Mouse (Mus musculus) G1E (cell line): Measurements from ENCODE around the gene Prmt8. TPM values are rescaled to one million over a fixed set of nuclear protein-coding genes. Genes with fewer than 3 reads are reported as not detected.

Experiments
- ATAC-seq: 2 replicates; pipeline ENCODE4 v1.8.0; 2016; ENCODE audit warnings: mild to moderate bottlenecking; ENCODE audit not compliant: insufficient number of reproducible peaks, poor library complexity, low FRiP score, severe bottlenecking; ENCODE audit errors: extremely low read depth
- DNase-seq: peaks from one replicate; pipeline ENCODE4 v3.0.0; 2012; ENCODE audit warnings: low spot score
- H3K27me3 ChIP-seq: 2 replicates; pipeline ENCODE4 v1.6.1; 2012; ENCODE audit warnings: mild to moderate bottlenecking, low read length, inconsistent platforms; ENCODE audit not compliant: insufficient read depth
- H3K36me3 ChIP-seq: replicated peaks from 2 replicates; pipeline ENCODE3; 2012; ENCODE audit warnings: mild to moderate bottlenecking, inconsistent platforms
- H3K4me1 ChIP-seq: 2 replicates; pipeline ENCODE4 v1.6.1; 2012; ENCODE audit warnings: low read depth, low read length, inconsistent platforms, mixed read lengths; ENCODE audit not compliant: insufficient read depth
- H3K4me3 ChIP-seq: 2 replicates; pipeline ENCODE4 v1.5.1; 2012; ENCODE audit warnings: low read depth, mild to moderate bottlenecking, inconsistent platforms, low read length, moderate library complexity, mixed read lengths
- H3K9me3 ChIP-seq: replicated peaks from 2 replicates; pipeline ENCODE4 v1.6.1; 2012; ENCODE audit warnings: inconsistent platforms
- CTCF ChIP-seq: IDR thresholded peaks from 2 replicates; pipeline ENCODE4 v1.5.1; 2012; ENCODE audit warnings: low read depth, low read length, inconsistent platforms, mixed read lengths
- GATA1 ChIP-seq: IDR thresholded peaks from 2 replicates; pipeline ENCODE4 v1.6.1; 2012; ENCODE audit warnings: borderline replicate concordance, low read length, inconsistent platforms, mixed read lengths
- GATA2 ChIP-seq: IDR thresholded peaks from 2 replicates; pipeline ENCODE4 v1.6.1; 2012; ENCODE audit warnings: low read depth, low read length, inconsistent platforms, borderline replicate concordance
- POLR2AphosphoS5 ChIP-seq: IDR thresholded peaks from 2 replicates; pipeline ENCODE4 v1.6.1; 2012; ENCODE audit warnings: low read depth, low read length, inconsistent platforms; ENCODE audit not compliant: insufficient replicate concordance
- TAL1 ChIP-seq: conservative IDR thresholded peaks from 2 replicates; pipeline ENCODE4 v1.6.1; 2012; ENCODE audit warnings: low read depth, low read length, inconsistent platforms, mixed read lengths
- polyA plus RNA-seq: library from polyadenylated mRNA; stranded (reverse); fragments of >175 nt; gene quantifications from 2 replicates; pipeline ENCODE4 v1.2.3, GENCODE M21; 2012
- total RNA-seq, 2 experiments: library from RNA; stranded (forward) in 1 of 2; stranded (reverse) in 1 of 2; fragments of 200-1000 nt in 1 of 2; fragments of >200 nt in 1 of 2; fragmentation: Nextera tagmentation in 1 of 2; gene quantifications; 2 replicates each; pipeline ENCODE4 v1.2.3; 2014 to 2017

Gene Prmt8
- total and polyA plus RNA-seq, 3 experiments: 0.05 TPM; not detected in 2

GRCm38 (mm10) chr6:127678320-127678719 lies 91.0 kb downstream of the Prmt8 start:
- Histone ChIP-seq H3K27me3 (no peaks in the 10 kb centered on the region), H3K4me3 (no peak overlapping the region), H3K36me3 (no peaks in the 10 kb centered on the region), H3K4me1 (no peaks in the 10 kb centered on the region), H3K9me3 (peaks cover 72% of the 10 kb centered on the region)
- DNase-seq (no peak), ATAC-seq (no peak)
- TF ChIP-seq TAL1 (no peak), CTCF (no peak), POLR2AphosphoS5 (no peak), GATA2 (no peak), GATA1 (no peak)

- TF ChIP-seq GATA1 (no peak), TAL1 (no peak), GATA2 (no peak), POLR2AphosphoS5 (no peak), CTCF (no peak)
- Histone ChIP-seq H3K4me3 (no peak overlapping the region), H3K9me3 (peaks cover 64% of the 10 kb centered on the region), H3K4me1 (no peaks in the 10 kb centered on the region), H3K27me3 (no peaks in the 10 kb centered on the region), H3K36me3 (no peaks in the 10 kb centered on the region)
- DNase-seq (no peak), ATAC-seq (no peak)
Measured at GRCm38 (mm10) chr6:127676866-127677265, 92.4 kb downstream of the Prmt8 start.

- TF ChIP-seq TAL1 (no peak), CTCF (no peak), GATA2 (no peak), GATA1 (no peak), POLR2AphosphoS5 (no peak)
- no peak for ATAC-seq
- H3K36me3 ChIP-seq: no peaks in the 10 kb centered on the region
- DNase-seq: no peak
- no peaks in the 10 kb centered on the region for H3K4me1 ChIP-seq
- H3K9me3 ChIP-seq: peaks cover 66% of the 10 kb centered on the region
- H3K27me3 ChIP-seq: no peaks in the 10 kb centered on the region
- H3K4me3 ChIP-seq: no peak overlapping the region
Measured at GRCm38 (mm10) chr6:127672071-127672470, 97.2 kb downstream of the Prmt8 start.

- TF ChIP-seq CTCF (no peak), TAL1 (no peak), POLR2AphosphoS5 (no peak), GATA1 (no peak), GATA2 (no peak)
- Histone ChIP-seq H3K4me3 (no peak overlapping the region), H3K4me1 (no peaks in the 10 kb centered on the region), H3K36me3 (no peaks in the 10 kb centered on the region), H3K27me3 (no peaks in the 10 kb centered on the region), H3K9me3 (peaks cover 57% of the 10 kb centered on the region)
- DNase-seq: no peak
- ATAC-seq: no peak
Measured at GRCm38 (mm10) chr6:127670031-127670430, 99.2 kb downstream of the Prmt8 start.

- Histone ChIP-seq H3K36me3 (no peaks in the 10 kb centered on the region), H3K4me3 (no peak overlapping the region), H3K9me3 (peaks cover 64% of the 10 kb centered on the region), H3K4me1 (no peaks in the 10 kb centered on the region), H3K27me3 (no peaks in the 10 kb centered on the region)
- DNase-seq (no peak), ATAC-seq (no peak)
- TF ChIP-seq POLR2AphosphoS5 (no peak), GATA2 (no peak), TAL1 (no peak), GATA1 (no peak), CTCF (no peak)
Measured at GRCm38 (mm10) chr6:127669313-127669712, 100.0 kb downstream of the Prmt8 start.

GRCm38 (mm10) chr6:127663263-127663662 lies 106.0 kb downstream of the Prmt8 start:
- Histone ChIP-seq H3K4me3 (no peak overlapping the region), H3K36me3 (no peaks in the 10 kb centered on the region), H3K27me3 (no peaks in the 10 kb centered on the region), H3K9me3 (peaks cover 69% of the 10 kb centered on the region), H3K4me1 (no peaks in the 10 kb centered on the region)
- TF ChIP-seq TAL1 (no peak), GATA1 (no peak), POLR2AphosphoS5 (no peak), GATA2 (no peak), CTCF (no peak)
- DNase-seq (no peak), ATAC-seq (no peak)

- peaks cover 68% of the 10 kb centered on the region for H3K9me3 ChIP-seq
- no peaks in the 10 kb centered on the region for H3K4me1 ChIP-seq
- no peak overlapping the region for H3K4me3 ChIP-seq
- DNase-seq (no peak), ATAC-seq (no peak)
- no peaks in the 10 kb centered on the region for H3K27me3 ChIP-seq
- no peak for TF ChIP-seq CTCF
- no peak for TF ChIP-seq TAL1
- no peak for TF ChIP-seq GATA2
- no peak for TF ChIP-seq GATA1
- TF ChIP-seq POLR2AphosphoS5: no peak
- no peaks in the 10 kb centered on the region for H3K36me3 ChIP-seq
Measured at GRCm38 (mm10) chr6:127661717-127662292, 107.5 kb downstream of the Prmt8 start.
